Mouse (Mus musculus): ENCODE results near the gene Tspan3.

- no peak for TF ChIP-seq CTCF (IDR thresholded peaks at IDR 0.05; ENCODE audit: extremely low read depth, insufficient read length, insufficient replicate concordance, low read depth, low read length)
- TF ChIP-seq POLR2A (IDR thresholded peaks at IDR 0.05; ENCODE audit: low read depth, low read length): no peak
Measured at GRCm38 (mm10) chr9:56208817-56209216, 43.5 kb upstream of the Tspan3 start.

Measured in small intestine, adult 2 months (tissue).